Mouse (Mus musculus) heart, adult 2 months (tissue): Measurements from ENCODE around the gene Trim39.
A peak's percentile ranks its signal among the peaks of the same experiment; 100 is the strongest.

Source experiments
- CTCF ChIP-seq: fragments of 200-600 bp; IDR thresholded peaks from 2 replicates; pipeline ENCODE4 v1.8.1; 2022; ENCODE audit warnings: antibody characterized with exemption, mild to moderate bottlenecking, moderate library complexity
- EP300 ChIP-seq: fragments of 200-500 bp; IDR thresholded peaks from 2 replicates; pipeline ENCODE4 v1.6.1; 2011; ENCODE audit warnings: low read depth, low read length, control low read depth; ENCODE audit not compliant: insufficient read depth
- POLR2A ChIP-seq: fragments of 200-500 bp; IDR thresholded peaks from 2 replicates; pipeline ENCODE4 v1.6.1; 2011; ENCODE audit warnings: mild to moderate bottlenecking, low read depth, low read length, control low read depth; ENCODE audit not compliant: insufficient read depth

DNA sequence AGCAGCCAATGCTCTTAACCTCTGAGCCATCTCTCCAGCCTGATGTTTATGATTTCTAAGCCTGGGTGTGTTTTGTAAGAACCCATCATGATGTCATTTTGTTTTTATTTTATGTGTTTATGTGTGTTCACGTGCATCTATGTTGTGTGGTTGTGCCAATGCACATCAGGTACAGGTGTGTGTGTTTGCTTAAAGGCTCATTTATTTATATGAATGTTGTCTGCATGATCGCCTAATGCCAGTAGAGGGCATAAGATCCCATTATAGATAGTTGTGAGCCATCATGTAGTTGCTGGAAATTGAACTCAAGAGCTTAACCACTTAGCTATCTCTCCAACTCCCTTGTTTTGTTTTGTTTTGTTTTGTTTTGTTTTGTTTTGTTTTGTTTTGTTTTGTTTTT is 26.3 kb downstream of the Trim39 start:
- TF ChIP-seq EP300 (no peak), CTCF (peak; percentile 42), POLR2A (no peak)
